Mouse (Mus musculus): ENCODE results near the gene Rheb.
"Not testable (repeated sequence)": the region's sequence is repeated elsewhere in the genome, so short reads cannot be mapped to it uniquely, and the experiment has no call there.

Rheb gene

GRCm38 (mm10) chr5:24792961-24793360 lies 49.5 kb downstream of the Rheb start:
- DNase-seq (ENCODE audit: low spot score in 2 of 2), result no peak

GRCm38 (mm10) chr5:24782957-24783356 lies 59.5 kb downstream of the Rheb start:
- DNase-seq (ENCODE audit: low spot score in 2 of 2), result no peak

GRCm38 (mm10) chr5:24781048-24781447 lies 61.4 kb downstream of the Rheb start:
- no peak for DNase-seq (ENCODE audit: low spot score in 2 of 2)

GRCm38 (mm10) chr5:24779881-24780512 lies 62.4 kb downstream of the Rheb start:
- DNase-seq (ENCODE audit: low spot score in 2 of 2), result no peak

DNA sequence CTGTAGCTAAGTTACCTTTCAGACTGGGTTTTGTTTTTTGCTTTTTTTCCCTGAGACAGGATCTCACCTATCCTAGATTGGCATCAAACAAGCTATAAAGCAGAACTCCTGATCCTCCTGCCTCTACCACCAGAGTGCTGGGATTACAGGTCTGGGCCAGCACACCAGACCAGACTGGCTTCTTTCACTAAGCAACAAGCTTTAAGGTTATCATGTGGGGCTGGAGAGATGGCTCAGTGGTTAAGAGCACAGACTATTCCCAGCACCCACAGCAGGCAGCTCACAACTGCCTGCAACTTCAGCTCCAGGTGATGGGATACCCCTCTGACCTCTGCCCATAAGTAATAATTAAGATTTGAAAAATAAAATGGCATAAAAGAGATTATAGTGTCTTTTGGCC lies 63.1 kb downstream of the Rheb start:
- DNase-seq (ENCODE audit: low spot score in 2 of 2), result no peak

DNA sequence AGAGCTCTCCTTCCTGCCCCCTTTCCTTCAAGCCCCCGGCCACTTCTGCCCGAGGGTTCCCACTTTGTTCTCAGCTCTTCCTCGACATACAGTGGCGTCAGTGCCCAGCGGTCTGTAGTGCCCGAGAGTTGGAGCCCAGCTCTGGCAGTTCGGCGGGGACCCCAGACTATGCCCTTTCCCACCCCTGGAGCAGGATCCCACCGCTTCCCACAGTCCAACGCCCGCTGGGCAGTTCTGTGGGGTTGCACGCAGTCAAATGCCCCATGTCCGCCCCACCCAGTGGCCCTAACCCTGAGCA lies 63.6 kb downstream of the Rheb start:
- no peak for DNase-seq (ENCODE audit: low spot score in 2 of 2)

GRCm38 (mm10) chr5:24778082-24778842 lies 64.2 kb downstream of the Rheb start:
- no peak for DNase-seq (ENCODE audit: low spot score in 2 of 2)

DNA sequence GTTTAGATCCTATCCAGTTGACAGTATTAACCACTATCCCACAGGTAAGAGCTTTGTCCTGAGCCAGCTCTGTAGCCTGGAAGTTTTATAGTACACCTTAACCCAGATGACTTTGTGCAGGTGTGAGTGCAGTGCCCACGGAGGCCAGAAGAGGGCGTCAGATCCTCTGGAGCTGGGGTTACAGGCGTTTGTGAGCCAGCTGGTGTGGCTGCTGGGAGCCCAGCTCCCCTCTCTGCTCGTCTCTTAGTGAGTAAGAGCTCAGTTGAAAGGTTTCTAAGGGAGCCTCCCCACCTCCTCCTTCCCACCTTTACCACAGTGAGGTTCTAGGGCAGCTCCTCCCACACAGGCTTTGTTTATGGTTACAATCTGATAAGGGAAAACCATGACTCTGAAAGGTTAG lies 65.7 kb downstream of the Rheb start:
- DNase-seq (ENCODE audit: low spot score in 2 of 2), result no peak

GRCm38 (mm10) chr5:24774549-24774948 lies 67.9 kb downstream of the Rheb start:
- DNase-seq (ENCODE audit: low spot score in 2 of 2), result not testable (repeated sequence)

DNA sequence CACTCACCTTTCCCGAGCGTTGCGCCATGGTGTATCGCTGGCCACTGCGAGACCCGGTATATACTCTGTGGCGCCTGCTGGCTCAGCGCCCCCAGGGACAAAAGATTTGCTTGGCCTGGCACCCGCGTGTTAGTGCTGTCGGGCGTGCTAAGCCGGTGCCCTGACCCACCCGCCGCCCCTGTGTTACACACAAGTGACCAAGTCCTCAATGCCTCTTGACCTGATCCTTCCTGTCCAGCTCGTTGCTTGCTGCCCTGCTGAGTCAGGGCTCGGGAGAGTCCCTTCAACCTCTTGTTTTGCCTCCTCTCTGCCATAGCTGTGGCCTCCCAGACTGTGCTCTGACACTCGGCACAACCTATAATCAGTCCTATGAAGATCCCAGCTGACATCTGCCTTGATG lies 84.6 kb downstream of the Rheb start, which contains the start of gene Crygn:
Gene Crygn (minus strand): TSS at position 193 of the 400 bp plus-strand sequence.
- DNase-seq (ENCODE audit: low spot score in 2 of 2), result no peak

DNA sequence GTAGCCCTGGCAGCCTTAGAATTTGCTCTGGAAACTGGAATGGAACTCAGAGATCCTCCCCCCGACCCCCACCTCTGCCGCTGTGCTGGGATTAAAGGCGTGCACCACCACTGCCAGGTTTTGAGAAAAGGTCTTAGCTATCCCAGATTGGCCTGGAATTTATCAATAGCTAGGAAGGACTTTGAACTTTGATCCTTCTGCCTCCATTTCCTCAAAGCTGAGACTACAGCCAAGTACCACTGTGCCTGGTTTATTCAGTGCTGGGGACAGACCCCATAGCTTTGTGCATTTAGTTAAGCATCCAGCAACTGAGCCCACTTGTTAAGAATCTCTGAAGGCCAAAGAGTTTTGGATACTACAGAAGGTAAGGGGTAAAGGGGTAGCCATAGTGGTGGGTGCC lies 85.5 kb downstream of the Rheb start:
- DNase-seq (ENCODE audit: low spot score in 2 of 2), result no peak
